Mouse (Mus musculus): ENCODE measurements around the gene Lsm12. TPM values are rescaled to one million over a fixed set of nuclear protein-coding genes. Genes with fewer than 3 reads are reported as not detected.

Lsm12 gene
- polyA plus RNA-seq, 1 experiment from 2014 or later: 130 TPM

- Histone ChIP-seq H3K9ac (no peak overlapping the region), H3K27ac (no peak overlapping the region), H3K4me3 (no peak overlapping the region), H3K4me2 (no peak overlapping the region), H3K9me3 (no peaks in the 10 kb centered on the region), H3K36me3 (no peaks in the 10 kb centered on the region), H3K4me1 (peaks cover 7% of the 10 kb centered on the region), H3K27me3 (peaks cover 32% of the 10 kb centered on the region)
- WGBS: 2% methylated on average over 5 of the region's 5 CpGs
- no peak for ATAC-seq (ENCODE audit: insufficient number of reproducible peaks, low FRiP score, low TSS enrichment, low read depth)
These were observed 44.6 kb downstream of the Lsm12 start for GRCm38 (mm10) chr11:102140508-102140907.

DNA sequence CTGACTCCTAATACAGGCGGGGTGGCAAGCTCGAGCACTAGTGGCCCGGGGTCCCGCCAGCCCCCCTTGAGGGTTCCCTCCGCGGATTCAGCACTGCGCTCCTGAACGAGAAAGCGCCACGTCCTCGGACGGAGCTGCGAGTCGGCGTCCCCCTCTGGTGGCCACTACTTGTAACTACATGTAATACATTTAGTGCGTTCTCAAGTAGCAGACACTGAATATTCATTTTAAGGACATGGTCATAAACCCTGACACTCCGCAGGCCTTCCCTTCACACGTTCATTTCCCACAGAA, 46.7 kb downstream of the Lsm12 start:
- H3K9ac ChIP-seq: peak overlapping the region; percentile 33; the same call in 1 of the 2 replicates
- no peaks in the 10 kb centered on the region for H3K36me3 ChIP-seq
- peaks cover 7% of the 10 kb centered on the region; the same call in 1 of the 2 replicates for H3K4me1 ChIP-seq
- H3K27me3 ChIP-seq: peaks cover 11% of the 10 kb centered on the region
- ATAC-seq (ENCODE audit: insufficient number of reproducible peaks, low FRiP score, low TSS enrichment, low read depth): no peak
- under 1% methylated on average over 18 of the region's 18 CpGs for WGBS
- H3K27ac ChIP-seq: no peak overlapping the region
- H3K4me3 ChIP-seq: peak overlapping the region; percentile 36
- peak overlapping the region; percentile 72 for H3K4me2 ChIP-seq
- no peaks in the 10 kb centered on the region for H3K9me3 ChIP-seq

DNA sequence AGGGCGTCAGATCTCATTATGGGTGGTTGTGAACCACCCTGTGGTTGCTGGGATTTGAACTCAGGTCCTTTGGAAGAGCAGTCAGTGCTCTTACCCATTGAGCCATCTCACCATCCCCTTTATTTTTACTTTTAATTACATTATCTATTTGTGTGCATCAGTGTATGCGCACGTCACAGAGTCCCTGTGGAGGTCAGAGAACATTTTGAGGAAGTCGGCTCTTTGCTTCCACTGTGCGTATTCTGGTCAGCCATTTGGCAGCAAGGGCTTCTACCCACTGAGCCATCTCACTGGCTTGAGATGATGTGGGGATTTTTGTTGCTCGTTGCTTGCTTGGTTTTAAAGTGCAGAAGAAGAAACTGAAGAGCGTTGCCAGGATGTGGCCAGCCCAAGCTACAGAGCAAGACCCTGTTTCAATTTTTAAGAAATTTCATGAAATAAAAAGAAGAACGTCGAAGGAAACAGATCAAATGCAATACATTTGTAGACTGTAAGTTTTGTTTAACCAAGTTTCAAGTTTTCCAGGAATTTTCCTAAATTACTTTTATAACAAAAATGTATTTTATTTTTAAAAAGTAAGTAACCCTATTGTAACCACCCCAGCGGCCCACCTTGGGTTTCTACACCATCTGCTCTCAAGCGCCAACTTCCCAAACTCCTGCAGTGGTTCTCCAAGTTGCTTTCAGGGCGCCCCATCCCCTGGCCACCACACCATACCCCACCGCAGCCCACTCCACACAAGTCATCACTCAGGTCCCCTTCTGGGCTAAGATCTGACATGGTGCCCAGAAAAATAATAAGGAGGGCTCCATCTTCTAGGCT, 47.3 kb downstream of the Lsm12 start:
- no peak for ATAC-seq (ENCODE audit: insufficient number of reproducible peaks, low FRiP score, low TSS enrichment, low read depth)
- Histone ChIP-seq H3K4me2 (peak overlapping the region; percentile 72), H3K36me3 (no peaks in the 10 kb centered on the region), H3K4me1 (peaks cover 7% of the 10 kb centered on the region; the same call in 1 of the 2 replicates), H3K4me3 (peak overlapping the region; percentile 36), H3K27ac (no peak overlapping the region), H3K9me3 (no peaks in the 10 kb centered on the region), H3K27me3 (peaks cover 5% of the 10 kb centered on the region), H3K9ac (peak overlapping the region; percentile 33; the same call in 1 of the 2 replicates)
- WGBS: 45% methylated on average over 13 of the region's 13 CpGs

DNA sequence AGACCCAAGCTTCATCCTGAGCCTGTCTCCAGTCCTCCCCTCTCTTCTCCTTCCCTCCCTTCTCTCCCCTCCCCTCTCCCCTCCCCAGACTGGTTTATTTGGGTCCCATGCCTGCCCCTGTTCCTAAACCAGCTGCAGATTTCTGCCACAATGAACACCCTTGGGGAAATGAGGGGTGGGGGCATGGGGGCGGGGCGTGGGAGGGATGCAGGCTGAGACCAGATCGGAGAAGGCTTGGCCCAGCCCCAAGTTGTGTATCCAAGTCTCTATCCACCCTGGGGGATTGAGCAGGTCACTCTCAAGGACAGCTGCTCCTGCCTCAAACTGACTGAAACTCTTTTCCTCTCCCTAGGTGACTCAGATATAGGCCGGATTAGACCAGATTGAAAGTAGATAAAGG, 50.6 kb downstream of the Lsm12 start:
- no peak overlapping the region for H3K9ac ChIP-seq
- WGBS: 13% methylated on average over 4 of the region's 4 CpGs

GRCm38 (mm10) chr11:102117386-102117785, 67.7 kb downstream of the Lsm12 start:
- Histone ChIP-seq H3K4me1 (no peaks in the 10 kb centered on the region), H3K36me3 (no peaks in the 10 kb centered on the region), H3K27me3 (no peaks in the 10 kb centered on the region), H3K9me3 (no peaks in the 10 kb centered on the region), H3K4me2 (no peak overlapping the region), H3K4me3 (no peak overlapping the region), H3K9ac (no peak overlapping the region), H3K27ac (no peak overlapping the region)
- no peak for ATAC-seq (ENCODE audit: insufficient number of reproducible peaks, low FRiP score, low TSS enrichment, low read depth)
- 73% methylated on average over 6 of the region's 6 CpGs for WGBS

More for the DNA sequence above, 50.6 kb downstream of the Lsm12 start:
- Histone ChIP-seq H3K9me3 (no peaks in the 10 kb centered on the region), H3K4me2 (no peak overlapping the region), H3K36me3 (no peaks in the 10 kb centered on the region), H3K4me3 (no peak overlapping the region), H3K27me3 (no peaks in the 10 kb centered on the region), H3K4me1 (peaks cover 7% of the 10 kb centered on the region; the same call in 1 of the 2 replicates), H3K27ac (no peak overlapping the region)
- no peak for ATAC-seq (ENCODE audit: insufficient number of reproducible peaks, low FRiP score, low TSS enrichment, low read depth)

- H3K27ac ChIP-seq: no peak overlapping the region
- no peak overlapping the region for H3K4me3 ChIP-seq
- H3K27me3 ChIP-seq: no peaks in the 10 kb centered on the region
- no peak overlapping the region for H3K4me2 ChIP-seq
- H3K9me3 ChIP-seq: no peaks in the 10 kb centered on the region
- ATAC-seq (ENCODE audit: insufficient number of reproducible peaks, low FRiP score, low TSS enrichment, low read depth): no peak
- H3K9ac ChIP-seq: no peak overlapping the region
- 73% methylated on average over 8 of the region's 8 CpGs for WGBS
- no peaks in the 10 kb centered on the region for H3K4me1 ChIP-seq
- no peaks in the 10 kb centered on the region for H3K36me3 ChIP-seq
These were observed 68.9 kb downstream of the Lsm12 start for GRCm38 (mm10) chr11:102116241-102116640.

Small RNAs within 50 kb of the gene (microRNA-seq; reads per million reads assigned to microRNA genes)
- gene Mir8101: 0.61 reads per million

Other genes starting within 250 kb of the Lsm12 start
- gene Sost, start 218.3 kb downstream of the Lsm12 start, polyA plus RNA-seq (2015; fragmentation: Nextera tagmentation; extraction: Ambion mirVana): 0.16 and 0.50 TPM in 2 replicates
- gene Cfap97d1, start 201.0 kb downstream of the Lsm12 start, polyA plus RNA-seq (2015; fragmentation: Nextera tagmentation; extraction: Ambion mirVana): not detected in 2 replicates
- gene Dusp3, start 198.3 kb downstream of the Lsm12 start, polyA plus RNA-seq (2015; fragmentation: Nextera tagmentation; extraction: Ambion mirVana): 26.9 and 37.0 TPM in 2 replicates
- gene Mpp3, start 156.8 kb downstream of the Lsm12 start, polyA plus RNA-seq (2015; fragmentation: Nextera tagmentation; extraction: Ambion mirVana): 5.8 and 6.0 TPM in 2 replicates
- 2.2 and 2.4 TPM in 2 replicates for gene Cd300lg, start 143.8 kb downstream of the Lsm12 start, polyA plus RNA-seq (2015; fragmentation: Nextera tagmentation; extraction: Ambion mirVana)
- 7.5 and 8.8 TPM in 2 replicates for gene Mpp2, start 96.8 kb downstream of the Lsm12 start, polyA plus RNA-seq (2015; fragmentation: Nextera tagmentation; extraction: Ambion mirVana)
- not detected in 2 replicates for gene Ppy, start 84.0 kb downstream of the Lsm12 start, polyA plus RNA-seq (2015; fragmentation: Nextera tagmentation; extraction: Ambion mirVana)
- not detected in 2 replicates for gene Pyy, start 77.5 kb downstream of the Lsm12 start, polyA plus RNA-seq (2015; fragmentation: Nextera tagmentation; extraction: Ambion mirVana)
- gene Nags, start 39.8 kb downstream of the Lsm12 start, polyA plus RNA-seq (2015; fragmentation: Nextera tagmentation; extraction: Ambion mirVana): 0.12 and 0.14 TPM in 2 replicates
- gene Tmem101, start 28.9 kb downstream of the Lsm12 start, polyA plus RNA-seq (2015; fragmentation: Nextera tagmentation; extraction: Ambion mirVana): 37.5 and 40.3 TPM in 2 replicates
- gene G6pc3, start 4.3 kb upstream of the Lsm12 start, polyA plus RNA-seq (2015; fragmentation: Nextera tagmentation; extraction: Ambion mirVana): 25.1 and 27.6 TPM in 2 replicates
- 94.1 and 96.7 TPM in 2 replicates for gene Hdac5, start 44.9 kb upstream of the Lsm12 start, polyA plus RNA-seq (2015; fragmentation: Nextera tagmentation; extraction: Ambion mirVana)
- 13.0 and 13.8 TPM in 2 replicates for gene BC030867, start 63.6 kb upstream of the Lsm12 start, polyA plus RNA-seq (2015; fragmentation: Nextera tagmentation; extraction: Ambion mirVana)
- gene Asb16, start 83.4 kb upstream of the Lsm12 start, polyA plus RNA-seq (2015; fragmentation: Nextera tagmentation; extraction: Ambion mirVana): 0.20 and 0.24 TPM in 2 replicates
- gene Tmub2, start 99.6 kb upstream of the Lsm12 start, polyA plus RNA-seq (2015; fragmentation: Nextera tagmentation; extraction: Ambion mirVana): 53.4 and 53.9 TPM in 2 replicates
- 15.0 and 18.0 TPM in 2 replicates for gene Atxn7l3, start 111.3 kb upstream of the Lsm12 start, polyA plus RNA-seq (2015; fragmentation: Nextera tagmentation; extraction: Ambion mirVana)
- 76.0 and 85.7 TPM in 2 replicates for gene Ubtf, start 134.4 kb upstream of the Lsm12 start, polyA plus RNA-seq (2015; fragmentation: Nextera tagmentation; extraction: Ambion mirVana)
- gene Slc4a1, start 180.9 kb upstream of the Lsm12 start, polyA plus RNA-seq (2015; fragmentation: Nextera tagmentation; extraction: Ambion mirVana): 5.9 and 10.4 TPM in 2 replicates
- 1.2 and 1.6 TPM in 2 replicates for gene Rundc3a, start 208.1 kb upstream of the Lsm12 start, polyA plus RNA-seq (2015; fragmentation: Nextera tagmentation; extraction: Ambion mirVana)
- gene Slc25a39, start 222.7 kb upstream of the Lsm12 start, polyA plus RNA-seq (2015; fragmentation: Nextera tagmentation; extraction: Ambion mirVana): 184 and 195 TPM in 2 replicates
- 192 and 215 TPM in 2 replicates for gene Grn, start 245.0 kb upstream of the Lsm12 start, polyA plus RNA-seq (2015; fragmentation: Nextera tagmentation; extraction: Ambion mirVana)

Data from limb, embryonic 15.5 days (tissue).